Mouse (Mus musculus) myocyte (in vitro differentiated cells): ENCODE data around the gene Slc2a3.

ENCODE experiments used
- CEBPB ChIP-seq: IDR thresholded peaks from 2 replicates; pipeline ENCODE4 v1.6.1; 2011; ENCODE audit warnings: mild to moderate bottlenecking, moderate library complexity; ENCODE audit not compliant: poor library complexity, insufficient read depth, severe bottlenecking
- E2F4 ChIP-seq: IDR thresholded peaks from one replicate; pipeline ENCODE4 v1.6.1; 2011; ENCODE audit warnings: mild to moderate bottlenecking, control low read depth, moderate library complexity; ENCODE audit not compliant: insufficient read depth
- MAX ChIP-seq: IDR thresholded peaks from one replicate; pipeline ENCODE4 v1.6.1; 2011; ENCODE audit warnings: low read depth, mild to moderate bottlenecking, control low read depth
- MYOD1 ChIP-seq, 3 experiments: IDR thresholded peaks; one replicate each; pipeline ENCODE4 v1.6.1; 2011; ENCODE audit warnings: control low read depth in 2 of 3, low read depth in 2 of 3, mild to moderate bottlenecking in 2 of 3, moderate library complexity in 1 of 3; ENCODE audit not compliant: insufficient read length in 2 of 3, control insufficient read depth in 1 of 3
- MYOG ChIP-seq, 3 experiments: IDR thresholded peaks; one replicate each; pipeline ENCODE4 v1.6.1; 2011; ENCODE audit warnings: control low read depth in 2 of 3, low read depth in 2 of 3, mild to moderate bottlenecking in 2 of 3; ENCODE audit not compliant: insufficient read length in 2 of 3, control insufficient read depth in 1 of 3, insufficient read depth in 1 of 3
- POLR2A ChIP-seq: IDR thresholded peaks from one replicate; pipeline ENCODE4 v1.6.1; 2011; ENCODE audit warnings: low read depth, mild to moderate bottlenecking, control low read depth, moderate library complexity; ENCODE audit not compliant: insufficient read length
- POLR2AphosphoS2 ChIP-seq: IDR thresholded peaks from one replicate; pipeline ENCODE4 v1.6.1; 2011; ENCODE audit warnings: low read depth, control low read depth; ENCODE audit not compliant: insufficient read length
- REST ChIP-seq: IDR thresholded peaks from one replicate; pipeline ENCODE4 v1.6.1; 2011; ENCODE audit warnings: mild to moderate bottlenecking, control low read depth, moderate library complexity; ENCODE audit not compliant: insufficient read depth, insufficient read length
- SRF ChIP-seq: IDR thresholded peaks from one replicate; pipeline ENCODE4 v1.6.1; 2011; ENCODE audit warnings: low read depth; ENCODE audit not compliant: control insufficient read depth, insufficient read length
- TCF12 ChIP-seq: IDR thresholded peaks from one replicate; pipeline ENCODE4 v1.6.1; 2011; ENCODE audit warnings: mild to moderate bottlenecking, control low read depth; ENCODE audit not compliant: poor library complexity, insufficient read depth, severe bottlenecking
- TCF3 ChIP-seq: IDR thresholded peaks from one replicate; pipeline ENCODE4 v1.6.1; 2011; ENCODE audit warnings: low read depth, control low read depth; ENCODE audit not compliant: insufficient read length
- USF1 ChIP-seq: IDR thresholded peaks from one replicate; pipeline ENCODE4 v1.6.1; 2011; ENCODE audit warnings: low read depth, mild to moderate bottlenecking, control low read depth, moderate library complexity

DNA sequence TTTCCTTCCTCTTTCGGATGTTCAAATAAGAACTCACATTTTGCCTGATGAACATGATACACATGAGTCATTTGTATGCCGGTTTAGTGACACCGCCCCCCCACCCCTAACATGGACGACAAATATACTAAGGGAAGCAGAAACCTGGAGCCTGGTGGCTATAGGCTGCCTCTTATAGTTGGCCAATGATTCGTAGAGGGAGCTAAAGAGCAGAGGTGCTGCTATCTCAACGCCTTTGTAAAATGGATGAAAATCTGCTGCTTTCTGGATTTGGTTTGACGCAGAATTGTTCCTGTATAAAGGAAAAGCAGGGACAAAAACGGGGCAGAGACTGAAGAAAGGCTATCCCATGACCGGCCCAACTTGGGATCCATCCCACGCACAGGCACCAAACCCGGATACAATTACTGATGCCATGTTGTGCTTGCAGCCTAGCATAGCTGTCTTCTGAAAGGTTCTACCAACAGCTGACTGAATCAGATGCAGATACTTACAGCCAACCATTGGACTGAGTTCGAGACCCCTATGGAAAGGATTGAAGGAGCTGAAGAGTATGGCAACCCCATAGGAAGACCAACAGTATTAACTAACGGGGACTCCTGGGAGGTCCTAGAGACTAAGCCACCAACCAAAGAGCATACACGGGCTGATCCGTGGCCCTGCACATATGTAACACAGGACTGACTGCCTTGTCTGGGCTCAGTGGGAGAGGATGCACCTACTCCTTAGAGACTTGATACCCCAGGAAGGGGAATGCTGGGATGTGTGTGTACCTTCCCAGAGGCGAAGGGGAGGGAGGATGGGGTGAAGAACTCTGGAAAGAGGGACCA lies 10.5 kb upstream of the Slc2a3 start:
- TF ChIP-seq USF1 (no peak), MYOG (IDR thresholded peaks at IDR 0.05; ENCODE audit: control insufficient read depth in 1 of 3, insufficient read depth in 1 of 3, insufficient read length in 2 of 3, low read depth in 2 of 3) (no peak), POLR2A (no peak), E2F4 (no peak), TCF12 (no peak), CEBPB (no peak), POLR2AphosphoS2 (no peak), SRF (no peak), TCF3 (no peak), REST (no peak), MAX (no peak), MYOD1 (IDR thresholded peaks at IDR 0.05; ENCODE audit: control insufficient read depth in 1 of 3, insufficient read length in 2 of 3, low read depth in 2 of 3) (no peak)
